Mouse (Mus musculus) liver, adult 2 months (tissue): ENCODE measurements around the gene Fabp6. TPM values are rescaled to one million over a fixed set of nuclear protein-coding genes. Genes with fewer than 3 reads are reported as not detected.

Source experiments
- DNase-seq: peaks from one replicate; pipeline ENCODE4 v3.0.0-alpha.2; 2011; ENCODE audit warnings: low read depth, low spot score; ENCODE audit errors: extremely low read depth
- H3K27ac ChIP-seq: fragments of 200-500 bp; replicated peaks from 2 replicates; pipeline ENCODE4 v1.5.1; 2012; ENCODE audit warnings: low read depth, mild to moderate bottlenecking, control low read depth, inconsistent platforms, low read length; ENCODE audit not compliant: insufficient read depth
- H3K27me3 ChIP-seq: fragments of 200-500 bp; 2 replicates; pipeline ENCODE4 v1.6.1; 2012; ENCODE audit warnings: mild to moderate bottlenecking, moderate library complexity, low read length, inconsistent platforms; ENCODE audit not compliant: control insufficient read depth, insufficient read depth
- H3K36me3 ChIP-seq: fragments of 200-500 bp; 2 replicates; pipeline ENCODE4 v1.6.1; 2012; ENCODE audit warnings: low read length, inconsistent platforms; ENCODE audit not compliant: control insufficient read depth, insufficient read depth
- H3K4me1 ChIP-seq: fragments of 200-500 bp; 2 replicates; pipeline ENCODE4 v1.6.1; 2011; ENCODE audit warnings: low read length; ENCODE audit not compliant: control insufficient read depth, insufficient read depth
- H3K4me3 ChIP-seq: fragments of 200-500 bp; 2 replicates; pipeline ENCODE4 v1.5.1; 2011; ENCODE audit warnings: low read depth, mild to moderate bottlenecking, control low read depth, low read length, moderate library complexity; ENCODE audit not compliant: insufficient read depth
- H3K79me2 ChIP-seq: fragments of 200-500 bp; 2 replicates; pipeline ENCODE4 v1.6.1; 2012; ENCODE audit warnings: inconsistent platforms, mild to moderate bottlenecking, low read length, moderate library complexity; ENCODE audit not compliant: control insufficient read depth, insufficient read depth
- H3K9ac ChIP-seq: fragments of 200-500 bp; 2 replicates; pipeline ENCODE4 v1.6.1; 2012; ENCODE audit warnings: low read depth, mild to moderate bottlenecking, control low read depth, inconsistent platforms, low read length
- CTCF ChIP-seq: fragments of 200-500 bp; IDR thresholded peaks from 2 replicates; pipeline ENCODE4 v1.5.1; 2011; ENCODE audit warnings: low read depth, low read length, control low read depth
- POLR2A ChIP-seq: fragments of 200-500 bp; IDR thresholded peaks from 2 replicates; pipeline ENCODE4 v1.6.1; 2011; ENCODE audit warnings: low read length, control low read depth; ENCODE audit not compliant: insufficient read depth; ENCODE audit errors: extremely low read depth
- WGBS: fragments of 180-500 bp; shearing (Covaris S2); methylation state at CpG from one replicate; pipeline ENCODE4 v1.1.7; 2018; 5-methylcytosine and 5-hydroxymethylcytosine counted together
- polyA plus RNA-seq: library from polyadenylated mRNA; depleted of rRNA; stranded (reverse); fragments of >200 nt; gene quantifications from 2 replicates; pipeline ENCODE4 v1.2.3, GENCODE M21; 2012
- total RNA-seq: library from RNA; depleted of rRNA; stranded (reverse); fragments of >200 nt; gene quantifications from 2 replicates; pipeline ENCODE4 v1.2.3, GENCODE M21; 2014

Gene Fabp6
- total and polyA plus RNA-seq, 2 experiments, result not detected

DNA sequence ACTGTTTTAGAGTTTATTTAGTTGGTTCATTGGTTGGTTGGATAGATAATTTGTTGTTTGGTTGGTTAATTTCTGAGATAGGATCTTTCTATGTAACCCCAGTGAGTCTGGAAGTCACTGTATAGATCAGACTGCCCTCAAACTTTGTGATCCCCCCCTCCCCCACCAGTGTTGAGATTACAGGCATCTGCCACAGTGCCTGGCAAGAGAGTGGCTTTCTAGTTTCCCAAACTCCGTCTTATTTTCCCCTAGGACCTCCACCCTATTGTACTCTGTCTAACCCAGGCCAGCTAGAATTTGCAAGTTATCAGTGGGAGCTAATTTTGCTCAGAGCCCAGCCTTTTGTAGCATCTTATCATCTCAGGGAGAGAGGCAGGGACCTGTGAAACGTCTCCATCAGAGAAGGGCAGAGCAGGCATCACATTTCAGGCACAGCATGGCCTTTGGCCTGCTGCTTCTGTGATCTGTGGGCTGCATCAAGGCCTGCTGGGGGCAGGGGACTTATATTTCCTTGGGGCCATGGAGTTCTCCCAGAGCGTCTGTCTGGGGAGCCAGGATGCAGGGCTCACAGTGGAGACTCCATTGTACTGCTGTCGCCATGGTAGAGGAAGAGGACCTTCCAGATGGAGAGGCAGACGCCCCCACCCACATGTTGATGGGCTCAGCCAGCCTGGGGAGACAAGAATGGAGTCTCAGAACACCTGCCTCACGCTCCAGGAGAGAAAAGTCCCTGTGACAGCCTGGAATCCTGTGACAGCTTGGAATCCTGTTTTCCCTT is 41.6 kb downstream of the Fabp6 start:
- Histone ChIP-seq H3K27me3 (no peaks in the 10 kb centered on the region), H3K27ac (no peak overlapping the region), H3K79me2 (no peaks in the 10 kb centered on the region), H3K4me3 (no peak overlapping the region), H3K9ac (no peak overlapping the region), H3K36me3 (no peaks in the 10 kb centered on the region), H3K4me1 (no peaks in the 10 kb centered on the region)
- WGBS, result 64% methylated on average over 6 of the region's 6 CpGs
- DNase-seq, result no peak
- TF ChIP-seq POLR2A (no peak), CTCF (no peak)

DNA sequence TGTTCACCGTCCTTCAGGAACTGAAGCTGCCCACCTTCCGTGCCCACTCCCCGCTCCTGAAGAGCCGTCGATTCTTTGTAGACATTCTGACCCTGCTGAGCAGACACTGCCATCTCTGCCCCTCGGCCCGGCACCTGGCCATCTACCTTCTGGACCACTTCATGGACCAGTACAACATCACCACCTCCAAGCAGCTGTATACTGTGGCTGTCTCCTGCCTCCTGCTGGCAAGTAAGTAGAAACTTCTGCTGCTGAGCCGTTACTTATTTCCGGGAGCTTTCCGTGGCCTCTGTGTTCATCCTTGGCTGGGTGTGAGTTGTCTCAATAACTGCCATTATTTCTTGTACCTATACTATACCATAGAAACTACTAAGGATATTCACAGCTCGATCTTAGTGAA is 44.8 kb downstream of the Fabp6 start:
- H3K27ac ChIP-seq, result no peak overlapping the region
- H3K9ac ChIP-seq, result no peak overlapping the region
- H3K79me2 ChIP-seq, result no peaks in the 10 kb centered on the region
- no peaks in the 10 kb centered on the region for H3K36me3 ChIP-seq
- H3K4me1 ChIP-seq, result peaks cover 4% of the 10 kb centered on the region
- DNase-seq, result peak; percentile 19
- H3K4me3 ChIP-seq, result no peak overlapping the region
- 74% methylated on average over 11 of the region's 11 CpGs for WGBS
- no peaks in the 10 kb centered on the region for H3K27me3 ChIP-seq
- TF ChIP-seq POLR2A (no peak), CTCF (peak; percentile 52)

GRCm38 (mm10) chr11:43552675-43553074 is 48.7 kb downstream of the Fabp6 start:
- no peak overlapping the region for H3K4me3 ChIP-seq
- H3K4me1 ChIP-seq, result peaks cover 13% of the 10 kb centered on the region
- H3K9ac ChIP-seq, result no peak overlapping the region
- H3K79me2 ChIP-seq, result no peaks in the 10 kb centered on the region
- TF ChIP-seq POLR2A (no peak), CTCF (no peak)
- no peak for DNase-seq
- H3K36me3 ChIP-seq, result no peaks in the 10 kb centered on the region
- WGBS, result 94% methylated on average over 6 of the region's 6 CpGs
- H3K27me3 ChIP-seq, result no peaks in the 10 kb centered on the region
- no peak overlapping the region for H3K27ac ChIP-seq

GRCm38 (mm10) chr11:43551756-43552155 is 49.6 kb downstream of the Fabp6 start:
- 50% methylated on average over 3 of the region's 3 CpGs for WGBS

DNA sequence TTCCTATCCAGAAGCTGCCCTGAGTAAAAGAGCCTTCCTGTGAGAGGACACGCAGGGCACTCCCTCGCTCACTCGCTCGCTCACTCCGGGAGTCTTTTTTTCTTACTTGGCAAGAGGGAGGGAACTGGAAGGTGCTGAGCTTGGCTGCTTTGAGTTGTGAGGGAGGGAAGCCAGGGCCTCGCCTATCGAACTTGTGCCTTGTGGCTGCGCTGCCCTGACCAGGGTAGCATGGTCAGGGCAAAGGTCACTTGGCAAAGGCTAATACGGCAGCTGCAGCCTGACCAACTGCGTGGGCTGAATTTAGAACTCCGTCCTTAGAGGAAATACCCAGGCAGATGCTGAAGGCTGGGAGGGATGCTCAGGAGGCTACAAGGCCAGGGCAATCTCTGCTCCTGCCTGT is 51.6 kb downstream of the Fabp6 start:
- Histone ChIP-seq H3K36me3 (no peaks in the 10 kb centered on the region), H3K4me1 (peaks cover 13% of the 10 kb centered on the region), H3K9ac (no peak overlapping the region), H3K4me3 (no peak overlapping the region), H3K27ac (no peak overlapping the region), H3K79me2 (no peaks in the 10 kb centered on the region), H3K27me3 (no peaks in the 10 kb centered on the region)
- peak; percentile 91 for DNase-seq
- TF ChIP-seq CTCF (no peak), POLR2A (no peak)
- 7% methylated on average over 11 of the region's 11 CpGs for WGBS

More at GRCm38 (mm10) chr11:43551756-43552155, 49.6 kb downstream of the Fabp6 start:
- Histone ChIP-seq H3K4me3 (no peak overlapping the region), H3K4me1 (peaks cover 13% of the 10 kb centered on the region), H3K79me2 (no peaks in the 10 kb centered on the region), H3K9ac (no peak overlapping the region), H3K36me3 (no peaks in the 10 kb centered on the region), H3K27me3 (no peaks in the 10 kb centered on the region), H3K27ac (no peak overlapping the region)
- no peak for DNase-seq
- TF ChIP-seq CTCF (no peak), POLR2A (no peak)

GRCm38 (mm10) chr11:43548657-43549435 is 52.5 kb downstream of the Fabp6 start:
- H3K4me3 ChIP-seq, result no peak overlapping the region
- H3K27ac ChIP-seq, result no peak overlapping the region
- TF ChIP-seq POLR2A (no peak), CTCF (no peak)
- H3K4me1 ChIP-seq, result peaks cover 13% of the 10 kb centered on the region
- no peaks in the 10 kb centered on the region for H3K27me3 ChIP-seq
- H3K36me3 ChIP-seq, result no peaks in the 10 kb centered on the region
- no peak overlapping the region for H3K9ac ChIP-seq
- DNase-seq, result peak; percentile 59
- no peaks in the 10 kb centered on the region for H3K79me2 ChIP-seq
- WGBS, result 19% methylated on average over 12 of the region's 12 CpGs
